Mouse (Mus musculus): ENCODE measurements at regions not wholly inside any gene's neighbourhood (a gene's known extent, or its start where the extent isn't known, plus 50 kb on each side); places are given as distances from the start of the nearest gene placed in this dataset.

- no peak for DNase-seq
Observed at GRCm38 (mm10) chr5:91456924-91457323, 54.1 kb upstream of the Btc start.

DNA sequence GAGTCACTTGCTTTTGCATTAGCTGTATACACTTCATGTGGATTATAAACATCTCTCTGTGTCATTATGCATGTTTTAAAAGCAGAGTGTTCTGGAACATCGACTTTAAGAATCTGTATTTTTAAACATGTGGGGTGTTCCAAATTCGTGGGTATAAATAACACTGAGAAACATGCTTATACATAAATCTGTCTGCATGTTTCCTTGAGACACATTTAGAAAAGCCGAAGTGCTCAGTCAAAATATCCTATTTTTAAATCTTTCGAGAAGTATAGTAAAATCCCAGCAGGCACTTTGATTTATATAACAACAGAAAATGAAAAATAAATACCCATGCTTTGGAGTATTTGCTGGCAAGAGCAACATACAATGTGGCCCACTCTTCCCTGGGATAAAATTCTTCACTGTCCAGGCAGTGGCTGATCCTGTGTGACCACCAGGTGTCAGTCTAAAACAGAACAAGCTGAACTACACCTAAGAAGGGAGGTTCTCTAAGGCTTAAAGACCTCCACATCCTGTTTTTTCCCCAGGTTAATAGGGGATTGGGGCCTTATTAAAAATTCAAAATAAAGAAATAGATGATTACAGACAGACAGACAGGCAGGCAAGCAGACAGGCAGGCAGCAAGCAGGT is 52.4 kb upstream of the Parm1 start:
- DNase-seq, result peak; percentile 38

Data from kidney, postnatal 14 days (tissue).